8 mouse cellular contexts compared by ENCODE assay signal in genomic region chr7:28381017-28381790, GRCm38 (mm10). TPM values are rescaled to one million over a fixed set of nuclear protein-coding genes. Genes with fewer than 3 reads are reported as not detected.
A peak's percentile ranks its signal among the peaks of the same experiment; 100 is the strongest.
DNase-seq lines count a peak whose midpoint lies in the region; ATAC-seq and TF ChIP-seq lines count a peak whose summit lies in the region.

No protein-coding gene starts in this region.

- WGBS in hindbrain, embryonic 15.5 days, result 11% methylated on average over 30 of the region's 30 CpGs
- 2% methylated on average over 30 of the region's 30 CpGs for whole genome bisulfite sequencing in liver, embryonic 13.5 days (ENCODE audit: insufficient replicate concordance)

- DNase-seq in adrenal gland, adult 8-10 months, result peak; percentile 86
- peak; percentile 90 for DNase-seq in gastrocnemius, adult 18-20 months (ENCODE audit: low spot score)
- DNase-seq in liver, embryonic 13.5 days, result peak; percentile 69
- DNase-seq in naive thymus-derived CD4-positive, alpha-beta T cell, adult 2 months (ENCODE audit: low read depth), result peak; percentile 96
- DNase-seq in thymus, postnatal 0 days (ENCODE audit: low spot score), result peak; percentile 90
- no peak for DNase-seq in layer of hippocampus, postnatal 10 days (ENCODE audit: low spot score in 2 of 2)

- no peaks in the 10 kb centered on the region for H3K27me3 ChIP-seq in C2C12 (ENCODE audit: control insufficient read depth, insufficient read depth, insufficient read length)
- H3K27me3 ChIP-seq in hindbrain, embryonic 15.5 days, result no peaks in the 10 kb centered on the region
- no peaks in the 10 kb centered on the region for H3K27me3 ChIP-seq in liver, embryonic 13.5 days

- H3K36me3 ChIP-seq in C2C12 (ENCODE audit: control insufficient read depth, insufficient read depth), result peaks cover 5% of the 10 kb centered on the region
- no peaks in the 10 kb centered on the region for H3K36me3 ChIP-seq in hindbrain, embryonic 15.5 days
- peaks cover 19% of the 10 kb centered on the region for H3K36me3 ChIP-seq in liver, embryonic 13.5 days

- H3ac ChIP-seq in C2C12 (ENCODE audit: control insufficient read depth, insufficient read length, low read depth), result peak overlapping the region; percentile 62

- H3K79me2 ChIP-seq in C2C12 (ENCODE audit: control insufficient read depth, insufficient read depth), result peaks cover 28% of the 10 kb centered on the region

- TF ChIP-seq CTCF in C2C12 (IDR thresholded peaks at IDR 0.05; ENCODE audit: control insufficient read depth, insufficient read depth, insufficient read length), result no peak

- peak overlapping the region; percentile 38 for H3K4me2 ChIP-seq in hindbrain, embryonic 15.5 days
- H3K4me2 ChIP-seq in liver, embryonic 13.5 days, result peak overlapping the region; percentile 92

- peak overlapping the region; percentile 29 for H3K4me3 ChIP-seq in C2C12 (ENCODE audit: insufficient read depth, poor library complexity, severe bottlenecking)
- peak overlapping the region; percentile 2 for H3K4me3 ChIP-seq in hindbrain, embryonic 15.5 days
- peak overlapping the region; percentile 61 for H3K4me3 ChIP-seq in liver, embryonic 13.5 days (replicated peaks)

- H3K4me1 ChIP-seq in hindbrain, embryonic 15.5 days (replicated peaks), result peaks cover 51% of the 10 kb centered on the region
- peaks cover 96% of the 10 kb centered on the region for H3K4me1 ChIP-seq in liver, embryonic 13.5 days (replicated peaks)

- no peaks in the 10 kb centered on the region for H3K9me3 ChIP-seq in hindbrain, embryonic 15.5 days
- no peaks in the 10 kb centered on the region for H3K9me3 ChIP-seq in liver, embryonic 13.5 days (replicated peaks)

- ATAC-seq in hindbrain, embryonic 15.5 days (ENCODE audit: low FRiP score, low read depth), result no peak
- peak; percentile 39 for ATAC-seq in liver, embryonic 13.5 days (ENCODE audit: low read depth)

- peak overlapping the region; percentile 57 for H3K27ac ChIP-seq in hindbrain, embryonic 15.5 days (replicated peaks)
- H3K27ac ChIP-seq in liver, embryonic 13.5 days, result peak overlapping the region; percentile 89

- peaks cover 20% of the 10 kb centered on the region for H3K79me3 ChIP-seq in C2C12 (ENCODE audit: low read depth)

- 0 out of 2 replicates have a peak overlapping the region, but pooled peaks have one; percentile 3 for H3K9ac ChIP-seq in hindbrain, embryonic 15.5 days
- H3K9ac ChIP-seq in liver, embryonic 13.5 days, result peak overlapping the region; percentile 81

TF ChIP-seq in C2C12, 6 proteins besides CTCF, POLR2A, EP300 and RAD21:
- no peak for TF ChIP-seq MAX (IDR thresholded peaks at IDR 0.05)
- no peak for TF ChIP-seq MYOD1 (IDR thresholded peaks at IDR 0.05; ENCODE audit: control insufficient read depth, insufficient read length, low read depth)
- no peak for TF ChIP-seq CEBPB (IDR thresholded peaks at IDR 0.05; ENCODE audit: low read depth)
- no peak for TF ChIP-seq USF1 (IDR thresholded peaks at IDR 0.05; ENCODE audit: low read depth)
- no peak for TF ChIP-seq FOSL1 (IDR thresholded peaks at IDR 0.05; ENCODE audit: insufficient read depth, low read length, poor library complexity, severe bottlenecking)
- no peak for TF ChIP-seq MYOG (IDR thresholded peaks at IDR 0.05; ENCODE audit: control insufficient read depth, extremely low read depth, insufficient read length)

RNA-seq across cellular contexts. Expression of gene Zfp36, which starts 1.2 kb away (rescaled TPM):
- 11.2 TPM for polyA plus RNA-seq in C2C12 (2012; fragmentation: generic; extraction: Trizol)
- 10 to 100 TPM; 12.8 to 33.6 (median 21.5) TPM for total RNA-seq in adrenal gland, adult 8-10 months (2022)
- total RNA-seq in gastrocnemius, adult 18-20 months (2021), result 10 to 100 TPM; 10.1 to 37.0 TPM
- polyA plus RNA-seq in hindbrain, embryonic 15.5 days (2015; fragmentation: Nextera tagmentation; extraction: Ambion mirVana), result 4.4 and 4.6 TPM in 2 replicates
- 4.7 and 6.3 TPM in 2 replicates for polyA plus RNA-seq in liver, embryonic 13.5 days (2015; fragmentation: Nextera tagmentation; extraction: Ambion mirVana)
- 70.6 and 72.0 TPM in 2 replicates for polyA plus RNA-seq in thymus, postnatal 0 days (2015; fragmentation: Nextera tagmentation; extraction: Ambion mirVana)
- total RNA-seq in layer of hippocampus, postnatal 10 days (2021), result 1 to 10 TPM; 3.4 to 3.9 TPM

RNA-seq across cellular contexts. Expression of gene Plekhg2, which starts 8.8 kb away (rescaled TPM):
- 29.0 TPM for polyA plus RNA-seq in C2C12 (2012; fragmentation: generic; extraction: Trizol)
- total RNA-seq in adrenal gland, adult 8-10 months (2022), result 10 to 100 TPM; 13.6 to 28.9 (median 20.9) TPM
- 1 to 10 TPM; 4.8 to 5.9 TPM for total RNA-seq in gastrocnemius, adult 18-20 months (2021)
- polyA plus RNA-seq in hindbrain, embryonic 15.5 days (2015; fragmentation: Nextera tagmentation; extraction: Ambion mirVana), result 26.8 and 27.6 TPM in 2 replicates
- polyA plus RNA-seq in liver, embryonic 13.5 days (2015; fragmentation: Nextera tagmentation; extraction: Ambion mirVana), result 4.9 and 5.0 TPM in 2 replicates
- polyA plus RNA-seq in thymus, postnatal 0 days (2015; fragmentation: Nextera tagmentation; extraction: Ambion mirVana), result 35.4 and 49.6 TPM in 2 replicates
- total RNA-seq in layer of hippocampus, postnatal 10 days (2021), result 10 to 100 TPM; 13.5 to 13.6 TPM

RNA-seq across cellular contexts. Expression of gene Med29, which starts 11.3 kb away (rescaled TPM):
- polyA plus RNA-seq in C2C12 (2012; fragmentation: generic; extraction: Trizol), result 55.6 TPM
- 10 to 100 TPM; 24.5 to 44.1 (median 29.5) TPM for total RNA-seq in adrenal gland, adult 8-10 months (2022)
- 10 to 100 TPM; 22.7 to 24.1 TPM for total RNA-seq in gastrocnemius, adult 18-20 months (2021)
- 46.1 and 46.6 TPM in 2 replicates for polyA plus RNA-seq in hindbrain, embryonic 15.5 days (2015; fragmentation: Nextera tagmentation; extraction: Ambion mirVana)
- 28.1 and 31.8 TPM in 2 replicates for polyA plus RNA-seq in liver, embryonic 13.5 days (2015; fragmentation: Nextera tagmentation; extraction: Ambion mirVana)
- polyA plus RNA-seq in thymus, postnatal 0 days (2015; fragmentation: Nextera tagmentation; extraction: Ambion mirVana), result 42.0 and 42.5 TPM in 2 replicates
- total RNA-seq in layer of hippocampus, postnatal 10 days (2021), result 10 to 100 TPM; 20.5 to 20.9 TPM

RNA-seq across cellular contexts. Expression of gene Paf1, which starts 11.5 kb away (rescaled TPM):
- polyA plus RNA-seq in C2C12 (2012; fragmentation: generic; extraction: Trizol), result 44.3 TPM
- 100 to 1,000 TPM in 1 of 4 experiments, 10 to 100 TPM in 3; 61.6 to 102 (median 87.9) TPM for total RNA-seq in adrenal gland, adult 8-10 months (2022)
- total RNA-seq in gastrocnemius, adult 18-20 months (2021), result 10 to 100 TPM; 29.5 to 31.2 TPM
- 93.3 and 96.8 TPM in 2 replicates for polyA plus RNA-seq in hindbrain, embryonic 15.5 days (2015; fragmentation: Nextera tagmentation; extraction: Ambion mirVana)
- polyA plus RNA-seq in liver, embryonic 13.5 days (2015; fragmentation: Nextera tagmentation; extraction: Ambion mirVana), result 30.7 and 33.4 TPM in 2 replicates
- 59.3 and 64.0 TPM in 2 replicates for polyA plus RNA-seq in thymus, postnatal 0 days (2015; fragmentation: Nextera tagmentation; extraction: Ambion mirVana)
- 10 to 100 TPM; 73.3 to 93.0 TPM for total RNA-seq in layer of hippocampus, postnatal 10 days (2021)

RNA-seq across cellular contexts. Expression of gene Rps16, which starts 30.8 kb away (rescaled TPM):
- 6,019 TPM for polyA plus RNA-seq in C2C12 (2012; fragmentation: generic; extraction: Trizol)
- 1,000 to 10,000 TPM in 3 of 4 experiments, 100 to 1,000 TPM in 1; 948 to 1,196 (median 1,106) TPM for total RNA-seq in adrenal gland, adult 8-10 months (2022)
- 100 to 1,000 TPM; 385 to 425 TPM for total RNA-seq in gastrocnemius, adult 18-20 months (2021)
- polyA plus RNA-seq in hindbrain, embryonic 15.5 days (2015; fragmentation: Nextera tagmentation; extraction: Ambion mirVana), result 444 and 501 TPM in 2 replicates
- polyA plus RNA-seq in liver, embryonic 13.5 days (2015; fragmentation: Nextera tagmentation; extraction: Ambion mirVana), result 937 and 964 TPM in 2 replicates
- polyA plus RNA-seq in thymus, postnatal 0 days (2015; fragmentation: Nextera tagmentation; extraction: Ambion mirVana), result 1,689 and 1,723 TPM in 2 replicates
- total RNA-seq in layer of hippocampus, postnatal 10 days (2021), result 100 to 1,000 TPM; 563 to 624 TPM

Comparison
In these comparisons a context has a peak if more than half of its experiments do, and no peak if none do; other contexts are left out.
1. H3K4me3 ChIP-seq: peak in every context shown above with its lines; median percentile 61 in liver, embryonic 13.5 days; 29 in C2C12; 2 in hindbrain, embryonic 15.5 days.
2. DNase-seq: peak in adrenal gland, adult 8-10 months (single experiment), gastrocnemius, adult 18-20 months (single experiment), liver, embryonic 13.5 days (single experiment), naive thymus-derived CD4-positive, alpha-beta T cell, adult 2 months (single experiment) and thymus, postnatal 0 days (single experiment); none in layer of hippocampus, postnatal 10 days (0 of 2).